Mouse (Mus musculus): Measurements from ENCODE around the gene Fam47e. TPM values are rescaled to one million over a fixed set of nuclear protein-coding genes. Genes with fewer than 3 reads are reported as not detected.

Fam47e gene
- polyA plus RNA-seq, 1 experiment from 2014 or later = not detected

DNA sequence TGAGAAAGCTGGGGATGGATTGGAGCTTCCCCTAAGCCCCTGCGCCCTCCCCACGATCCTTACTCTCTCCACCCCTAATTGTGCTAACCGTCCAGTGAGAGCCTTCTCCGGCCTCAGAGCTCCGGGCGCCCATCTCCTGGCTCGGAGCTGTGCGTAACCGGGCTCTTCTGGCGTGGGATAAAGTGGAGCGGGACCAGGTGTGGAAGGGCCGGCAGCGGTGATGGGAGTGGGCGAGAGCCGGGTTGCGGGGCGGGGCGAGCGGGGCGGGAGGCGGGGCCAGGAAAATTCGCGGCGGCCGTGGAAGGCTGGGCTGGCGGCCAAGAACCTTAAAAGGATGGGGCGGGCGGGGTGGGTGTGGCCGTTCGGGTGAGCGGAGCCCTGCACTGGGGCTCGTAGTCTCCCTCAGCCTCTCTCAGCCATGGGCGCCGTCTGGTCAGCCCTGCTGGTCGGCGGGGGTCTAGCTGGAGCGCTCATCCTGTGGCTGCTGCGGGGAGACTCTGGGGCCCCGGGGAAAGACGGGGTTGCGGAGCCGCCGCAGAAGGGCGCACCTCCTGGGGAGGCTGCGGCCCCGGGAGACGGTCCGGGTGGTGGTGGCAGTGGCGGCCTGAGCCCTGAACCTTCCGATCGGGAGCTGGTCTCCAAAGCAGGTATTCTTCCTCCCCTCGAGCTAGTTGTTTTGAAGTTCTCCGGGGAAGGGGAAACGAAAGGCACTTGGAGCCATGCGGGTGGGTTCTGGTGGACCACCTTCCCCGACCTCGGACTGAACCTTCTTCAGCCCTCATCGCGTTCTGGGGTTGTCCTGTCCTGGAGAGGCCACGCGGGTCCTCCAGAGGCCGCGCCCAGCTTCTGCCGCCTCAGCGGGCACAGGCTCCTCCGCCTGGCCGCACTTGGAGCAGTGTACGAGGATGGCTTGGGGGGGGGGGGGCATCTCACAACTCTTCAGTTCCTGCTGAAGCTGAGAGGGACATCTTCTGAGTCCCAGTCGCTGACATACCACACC is 48.1 kb downstream of the Fam47e start, which contains the start of gene Stbd1:
Gene Stbd1 (plus strand): TSS at position 351 of the 1,000 bp plus-strand sequence.
- H3K4me2 ChIP-seq = peak within 1 kb of the TSS; percentile 79
- peaks cover 13% of the 10 kb centered on the region; the same call in 1 of the 2 replicates for H3K27me3 ChIP-seq (replicated peaks)
- peaks cover 22% of the 10 kb centered on the region for H3K4me1 ChIP-seq
- peak within 1 kb of the TSS; percentile 88 for H3K27ac ChIP-seq (replicated peaks)
- H3K9me3 ChIP-seq = no peaks in the 10 kb centered on the region
- H3K4me3 ChIP-seq = peak within 1 kb of the TSS; percentile 82
- WGBS = under 1% methylated on average over 65 of the region's 69 CpGs
- H3K36me3 ChIP-seq = peaks cover 19% of the 10 kb centered on the region
- peak within 1 kb of the TSS; percentile 94 for H3K9ac ChIP-seq
- ATAC-seq (ENCODE audit: extremely low read depth, insufficient number of reproducible peaks, low FRiP score, low TSS enrichment) = peak; percentile 80

DNA sequence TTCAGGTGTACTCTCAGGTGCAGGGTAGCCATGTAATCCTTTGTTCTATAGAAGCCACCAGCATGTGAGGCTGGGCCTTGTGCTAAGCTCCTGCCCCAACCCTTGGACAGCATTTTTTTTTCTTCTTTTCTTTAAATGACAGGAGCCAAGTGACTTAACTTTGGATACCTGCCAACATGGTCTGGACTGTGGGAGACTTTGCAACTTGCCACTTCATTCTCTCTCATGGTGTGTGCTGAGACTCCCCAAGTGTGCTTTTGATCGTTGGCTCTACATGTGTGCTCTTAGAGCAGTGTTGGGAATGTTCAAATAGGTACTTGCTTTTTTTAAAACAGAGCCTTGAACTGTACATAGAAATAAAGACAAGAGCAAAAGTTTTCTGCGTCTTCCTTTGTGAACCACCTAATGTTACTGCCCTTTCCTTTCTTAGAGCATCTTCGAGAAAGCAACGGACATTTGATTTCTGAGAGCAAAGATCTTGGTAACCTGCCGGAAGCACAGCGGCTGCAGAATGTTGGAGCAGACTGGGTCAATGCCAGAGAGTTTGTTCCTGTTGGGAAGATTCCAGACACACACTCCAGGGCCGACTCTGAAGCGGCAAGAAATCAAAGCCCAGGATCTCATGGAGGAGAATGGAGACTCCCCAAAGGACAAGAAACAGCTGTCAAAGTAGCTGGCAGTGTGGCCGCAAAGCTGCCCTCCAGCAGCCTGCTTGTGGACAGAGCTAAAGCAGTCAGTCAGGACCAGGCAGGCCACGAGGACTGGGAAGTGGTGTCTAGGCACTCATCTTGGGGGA is 49.8 kb downstream of the Fam47e start:
- Histone ChIP-seq H3K36me3 (peaks cover 19% of the 10 kb centered on the region), H3K4me2 (peak overlapping the region; percentile 79), H3K27ac (replicated peaks) (peak overlapping the region; percentile 88), H3K27me3 (replicated peaks) (peaks cover 13% of the 10 kb centered on the region; the same call in 1 of the 2 replicates), H3K4me3 (peak overlapping the region; percentile 82), H3K4me1 (peaks cover 22% of the 10 kb centered on the region), H3K9ac (peak overlapping the region; percentile 94), H3K9me3 (no peaks in the 10 kb centered on the region)
- no peak for ATAC-seq (ENCODE audit: extremely low read depth, insufficient number of reproducible peaks, low FRiP score, low TSS enrichment)
- WGBS = 43% methylated on average over 10 of the region's 10 CpGs

GRCm38 (mm10) chr5:92607492-92608229 is 52.8 kb downstream of the Fam47e start:
- H3K4me1 ChIP-seq = peaks cover 22% of the 10 kb centered on the region
- WGBS = 83% methylated on average over 5 of the region's 5 CpGs
- no peaks in the 10 kb centered on the region for H3K27me3 ChIP-seq (replicated peaks)
- no peak overlapping the region for H3K4me2 ChIP-seq
- ATAC-seq (ENCODE audit: extremely low read depth, insufficient number of reproducible peaks, low FRiP score, low TSS enrichment) = no peak
- no peak overlapping the region for H3K9ac ChIP-seq
- no peak overlapping the region for H3K27ac ChIP-seq (replicated peaks)
- H3K4me3 ChIP-seq = no peak overlapping the region
- no peaks in the 10 kb centered on the region for H3K9me3 ChIP-seq
- H3K36me3 ChIP-seq = peaks cover 19% of the 10 kb centered on the region

DNA sequence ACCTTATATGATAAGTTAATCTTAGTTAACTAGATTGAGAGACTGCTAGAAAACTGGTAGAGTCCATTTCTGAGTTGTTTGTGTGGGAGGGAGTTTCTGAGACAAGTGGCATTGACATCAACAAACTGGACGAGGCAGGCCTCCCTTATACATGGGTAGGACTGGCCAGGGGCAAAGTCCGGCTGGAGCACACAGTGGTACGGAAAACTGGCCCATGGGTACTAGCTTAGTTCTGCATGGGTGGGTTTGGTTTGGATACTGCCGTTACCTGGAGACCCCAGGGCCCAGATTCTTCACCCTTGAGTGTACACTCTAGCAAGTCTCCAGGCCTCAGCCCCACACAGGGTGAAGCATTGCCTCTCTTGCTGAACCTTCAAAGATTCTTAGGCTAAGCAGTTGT is 57.9 kb downstream of the Fam47e start:
- ATAC-seq (ENCODE audit: extremely low read depth, insufficient number of reproducible peaks, low FRiP score, low TSS enrichment) = no peak
- Histone ChIP-seq H3K27me3 (replicated peaks) (no peaks in the 10 kb centered on the region), H3K4me1 (no peaks in the 10 kb centered on the region), H3K36me3 (no peaks in the 10 kb centered on the region), H3K9me3 (no peaks in the 10 kb centered on the region), H3K27ac (replicated peaks) (no peak overlapping the region), H3K4me2 (no peak overlapping the region), H3K4me3 (no peak overlapping the region), H3K9ac (no peak overlapping the region)
- 81% methylated on average over 4 of the region's 4 CpGs for WGBS

DNA sequence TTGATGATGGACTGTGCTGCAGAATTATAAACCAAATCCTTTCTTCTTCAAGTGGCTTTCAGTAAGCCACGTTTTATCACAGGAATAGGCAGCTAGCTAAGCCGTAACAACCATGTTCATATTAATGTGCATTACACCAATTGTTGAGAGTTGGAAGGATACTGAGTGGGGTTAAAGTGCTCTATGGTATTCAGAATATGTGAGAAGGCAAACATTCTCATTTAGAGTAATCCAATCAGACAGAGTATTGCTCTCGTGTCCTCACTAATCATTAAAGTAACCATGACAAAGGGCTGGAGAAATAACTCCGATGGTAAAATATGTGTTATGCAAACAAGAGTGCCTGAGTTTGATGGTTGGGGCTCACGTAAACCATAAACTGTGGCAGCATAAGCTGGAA is 67.0 kb downstream of the Fam47e start:
- Histone ChIP-seq H3K9ac (no peak overlapping the region), H3K9me3 (no peaks in the 10 kb centered on the region), H3K4me2 (no peak overlapping the region), H3K27ac (replicated peaks) (no peak overlapping the region), H3K4me1 (no peaks in the 10 kb centered on the region), H3K27me3 (replicated peaks) (no peaks in the 10 kb centered on the region), H3K36me3 (0 out of 2 replicates have a peak, but pooled peaks cover 3% of the 10 kb centered on the region), H3K4me3 (no peak overlapping the region)
- no peak for ATAC-seq (ENCODE audit: extremely low read depth, insufficient number of reproducible peaks, low FRiP score, low TSS enrichment)
- 78% methylated on average over 5 of the region's 5 CpGs for WGBS

GRCm38 (mm10) chr5:92627896-92628295 is 73.0 kb downstream of the Fam47e start:
- WGBS = 25% methylated on average over 7 of the region's 7 CpGs
- peak overlapping the region; percentile 88 for H3K27ac ChIP-seq (replicated peaks)
- H3K4me3 ChIP-seq = no peak overlapping the region
- peak; percentile 72; the same call in 1 of the 2 replicates for ATAC-seq (ENCODE audit: extremely low read depth, insufficient number of reproducible peaks, low FRiP score, low TSS enrichment)
- no peaks in the 10 kb centered on the region for H3K9me3 ChIP-seq
- no peaks in the 10 kb centered on the region for H3K27me3 ChIP-seq (replicated peaks)
- H3K36me3 ChIP-seq = 0 out of 2 replicates have a peak, but pooled peaks cover 3% of the 10 kb centered on the region
- no peak overlapping the region for H3K9ac ChIP-seq
- H3K4me2 ChIP-seq = peak overlapping the region; percentile 29
- peaks cover 13% of the 10 kb centered on the region for H3K4me1 ChIP-seq

GRCm38 (mm10) chr5:92633526-92633925 is 78.7 kb downstream of the Fam47e start:
- no peak overlapping the region for H3K4me3 ChIP-seq
- no peaks in the 10 kb centered on the region for H3K9me3 ChIP-seq
- 60% methylated on average over 4 of the region's 4 CpGs for WGBS
- H3K9ac ChIP-seq = no peak overlapping the region
- peaks cover 8% of the 10 kb centered on the region for H3K4me1 ChIP-seq
- no peaks in the 10 kb centered on the region for H3K27me3 ChIP-seq (replicated peaks)
- H3K36me3 ChIP-seq = no peaks in the 10 kb centered on the region
- ATAC-seq (ENCODE audit: extremely low read depth, insufficient number of reproducible peaks, low FRiP score, low TSS enrichment) = no peak
- no peak overlapping the region for H3K4me2 ChIP-seq
- H3K27ac ChIP-seq (replicated peaks) = no peak overlapping the region

DNA sequence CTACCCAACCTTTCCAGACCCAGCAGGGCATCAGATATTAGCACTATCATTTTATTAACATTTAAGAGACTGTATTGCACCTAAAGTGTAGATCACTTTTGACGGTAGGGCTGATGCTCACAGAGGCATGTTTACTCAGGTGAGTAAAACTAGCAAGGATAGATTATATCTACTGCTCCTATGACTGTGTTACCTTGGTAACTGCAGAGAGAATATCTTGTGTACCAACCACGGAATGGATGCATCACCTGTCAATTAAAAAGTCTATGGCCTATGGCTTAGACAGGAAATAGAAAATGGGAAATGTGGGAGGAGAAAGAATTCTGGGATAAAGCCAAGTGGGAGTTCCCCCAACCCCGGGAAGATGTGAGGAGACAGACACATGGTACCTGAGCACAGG is 80.0 kb downstream of the Fam47e start:
- H3K36me3 ChIP-seq = no peaks in the 10 kb centered on the region
- no peak overlapping the region for H3K4me2 ChIP-seq
- no peak overlapping the region for H3K27ac ChIP-seq (replicated peaks)
- H3K4me3 ChIP-seq = no peak overlapping the region
- WGBS = 68% methylated on average over 3 of the region's 3 CpGs
- H3K9ac ChIP-seq = no peak overlapping the region
- no peaks in the 10 kb centered on the region for H3K9me3 ChIP-seq
- H3K4me1 ChIP-seq = no peaks in the 10 kb centered on the region
- no peaks in the 10 kb centered on the region for H3K27me3 ChIP-seq (replicated peaks)
- no peak for ATAC-seq (ENCODE audit: extremely low read depth, insufficient number of reproducible peaks, low FRiP score, low TSS enrichment)

DNA sequence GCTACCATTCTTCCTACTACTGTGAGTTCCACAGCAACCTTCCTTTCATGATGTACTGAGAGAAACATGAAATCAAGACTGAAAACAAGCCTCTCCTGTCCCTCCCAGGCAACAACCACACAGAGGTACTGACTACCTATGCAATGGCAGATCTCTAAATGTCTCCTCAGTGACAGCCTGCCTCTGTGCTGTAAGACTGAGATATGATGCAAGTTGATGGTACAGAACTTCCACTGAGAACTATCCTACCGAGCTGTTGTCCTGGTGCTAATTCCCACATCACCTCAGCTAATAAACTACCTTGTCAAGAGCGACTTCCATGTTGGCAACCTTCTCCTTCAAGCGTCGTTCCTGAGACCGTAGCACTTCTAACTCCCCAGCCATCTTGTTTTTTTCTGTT is 81.0 kb downstream of the Fam47e start:
- Histone ChIP-seq H3K36me3 (no peaks in the 10 kb centered on the region), H3K4me3 (no peak overlapping the region), H3K9ac (no peak overlapping the region), H3K27me3 (replicated peaks) (no peaks in the 10 kb centered on the region), H3K4me1 (no peaks in the 10 kb centered on the region), H3K9me3 (no peaks in the 10 kb centered on the region), H3K4me2 (no peak overlapping the region), H3K27ac (replicated peaks) (no peak overlapping the region)
- WGBS = 70% methylated on average over 5 of the region's 5 CpGs
- ATAC-seq (ENCODE audit: extremely low read depth, insufficient number of reproducible peaks, low FRiP score, low TSS enrichment) = no peak

DNA sequence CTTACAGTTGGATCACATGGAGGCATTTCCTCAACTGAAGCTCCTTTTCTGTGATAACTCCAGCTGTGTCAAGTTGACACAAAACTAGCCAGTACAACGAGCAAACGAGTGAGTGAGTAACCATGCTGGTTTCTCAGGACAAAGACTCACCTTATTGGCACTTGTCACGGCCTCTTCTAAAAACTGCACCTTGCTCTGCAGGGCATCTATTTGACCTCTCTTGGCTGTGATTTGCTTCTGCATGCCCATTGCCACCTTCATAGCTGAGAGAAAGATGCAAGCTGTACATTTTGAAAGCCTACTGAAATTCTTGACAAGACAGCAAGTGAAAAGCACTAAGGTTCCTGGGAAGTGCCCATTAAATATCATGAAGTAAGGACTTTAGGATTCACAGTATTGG is 86.0 kb downstream of the Fam47e start:
- Histone ChIP-seq H3K4me2 (no peak overlapping the region), H3K9me3 (no peaks in the 10 kb centered on the region), H3K4me1 (peaks cover 10% of the 10 kb centered on the region), H3K36me3 (no peaks in the 10 kb centered on the region), H3K4me3 (no peak overlapping the region), H3K27ac (replicated peaks) (no peak overlapping the region), H3K27me3 (replicated peaks) (no peaks in the 10 kb centered on the region), H3K9ac (no peak overlapping the region)
- 76% methylated on average over 3 of the region's 3 CpGs for WGBS
- no peak for ATAC-seq (ENCODE audit: extremely low read depth, insufficient number of reproducible peaks, low FRiP score, low TSS enrichment)

All from heart, embryonic 13.5 days (tissue).